Mouse (Mus musculus): Measurements from ENCODE around the gene Sp1.

DNA sequence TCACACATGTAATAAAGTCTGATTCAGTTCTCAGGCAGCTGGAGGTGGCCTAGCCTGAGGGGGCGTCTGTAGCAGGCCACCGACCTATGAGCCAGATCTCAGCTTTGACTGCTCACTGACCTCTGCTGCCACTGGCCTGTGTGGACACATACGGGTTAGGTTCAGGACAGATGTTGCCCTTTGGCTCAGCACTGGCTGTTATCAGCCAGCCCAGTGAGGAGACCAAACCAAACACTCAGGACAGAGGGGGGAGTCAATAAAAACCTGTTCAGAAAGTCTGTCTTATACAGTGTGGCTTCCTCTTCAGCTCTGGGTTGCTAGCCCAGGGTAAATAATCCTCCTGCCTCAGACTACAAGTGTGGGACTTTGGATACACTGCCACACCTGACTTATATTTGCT lies 10.9 kb upstream of the Sp1 start:
- TF ChIP-seq CTCF (IDR thresholded peaks at IDR 0.05; ENCODE audit: control insufficient read depth, insufficient read depth, insufficient read length) (no peak), USF1 (IDR thresholded peaks at IDR 0.05; ENCODE audit: low read depth) (no peak), MAX (IDR thresholded peaks at IDR 0.05) (no peak)
